Mouse (Mus musculus) adrenal gland, adult 18-20 months (tissue): ENCODE results near the gene Gls2. TPM values are rescaled to one million over a fixed set of nuclear protein-coding genes. Genes with fewer than 3 reads are reported as not detected.
A peak's percentile ranks its signal among the peaks of the same experiment; 100 is the strongest.
"Not testable (repeated sequence)": the region's sequence is repeated elsewhere in the genome, so short reads cannot be mapped to it uniquely, and the experiment has no call there.

ENCODE experiments used
- DNase-seq, 2 experiments: peaks; one replicate each; pipeline ENCODE4 v3.0.0; 2021 to 2022; ENCODE audit warnings: low spot score in 2 of 2
- total RNA-seq, 2 experiments: library from RNA; stranded (reverse); gene quantifications; 1 replicate in 1 of 2; 2 replicates in 1 of 2; pipeline ENCODE4 v1.2.3; 2021

Gene Gls2
- total RNA-seq, 2 experiments from 2014 or later = 2.9 TPM

- no peak for DNase-seq
Measured at GRCm38 (mm10) chr10:128193113-128193512, 1.1 kb upstream of the Gls2 start.

GRCm38 (mm10) chr10:128194551-128195461 is 549 bp downstream of the Gls2 start:
- DNase-seq = peak in 1 of 2 experiments; percentile 66

GRCm38 (mm10) chr10:128201856-128202255 is 7.6 kb downstream of the Gls2 start:
- no peak for DNase-seq

DNA sequence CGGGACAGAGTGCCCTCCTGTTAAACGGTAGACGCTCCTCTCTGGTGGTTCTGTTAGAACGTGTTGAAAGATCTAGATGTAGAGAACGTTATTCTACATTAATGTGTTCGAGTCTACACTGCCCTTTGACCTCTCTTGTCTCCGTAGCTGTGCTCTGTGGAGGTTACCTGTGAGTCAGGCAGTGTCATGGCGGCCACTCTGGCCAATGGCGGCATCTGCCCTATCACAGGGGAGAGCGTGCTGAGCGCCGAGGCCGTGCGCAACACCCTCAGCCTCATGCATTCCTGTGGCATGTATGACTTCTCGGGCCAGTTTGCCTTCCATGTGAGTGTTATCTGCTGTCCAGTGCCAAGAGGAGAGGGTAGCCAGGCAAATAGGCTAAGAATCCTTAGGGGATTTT is 10.7 kb downstream of the Gls2 start:
- no peak for DNase-seq

DNA sequence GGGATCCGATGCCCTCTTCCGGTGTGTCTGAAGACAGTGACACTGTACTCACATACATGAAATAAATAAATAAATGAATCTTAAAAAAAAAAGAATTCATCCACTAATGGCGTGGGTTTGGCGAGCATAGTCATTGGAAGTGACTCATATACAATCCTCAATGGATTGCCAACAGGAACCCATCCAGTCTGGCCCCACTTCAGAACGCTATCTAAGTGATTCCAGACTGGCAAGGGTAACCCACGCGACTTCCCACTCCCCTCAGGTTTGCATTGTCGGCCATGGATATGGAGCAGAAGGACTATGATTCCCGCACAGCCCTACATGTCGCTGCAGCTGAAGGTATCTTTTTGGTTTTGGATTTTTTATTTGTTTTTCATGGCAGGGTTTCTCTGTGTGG is 14.1 kb downstream of the Gls2 start:
- no peak for DNase-seq

GRCm38 (mm10) chr10:128209311-128210009 is 15.2 kb downstream of the Gls2 start:
- no peak for DNase-seq

DNA sequence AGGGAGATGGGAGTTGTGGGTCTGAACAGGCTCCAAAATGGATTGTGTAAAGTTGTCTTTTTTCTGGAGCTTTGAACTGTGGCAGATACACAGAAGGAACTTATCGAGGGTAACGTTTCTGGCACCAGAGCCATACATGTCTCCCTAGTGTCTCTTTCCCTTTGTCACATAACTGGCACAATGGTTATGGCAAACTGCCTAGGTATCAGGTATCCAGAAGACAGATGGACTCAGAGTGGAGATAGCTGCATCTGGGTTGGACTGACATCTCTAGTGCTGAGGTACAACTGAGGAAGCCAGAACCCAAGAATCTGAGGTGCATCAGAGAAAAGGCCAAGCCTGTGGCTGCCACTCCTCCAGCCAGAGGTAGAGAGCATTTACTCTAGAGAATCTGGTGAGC is 15.9 kb downstream of the Gls2 start:
- DNase-seq = no peak

DNA sequence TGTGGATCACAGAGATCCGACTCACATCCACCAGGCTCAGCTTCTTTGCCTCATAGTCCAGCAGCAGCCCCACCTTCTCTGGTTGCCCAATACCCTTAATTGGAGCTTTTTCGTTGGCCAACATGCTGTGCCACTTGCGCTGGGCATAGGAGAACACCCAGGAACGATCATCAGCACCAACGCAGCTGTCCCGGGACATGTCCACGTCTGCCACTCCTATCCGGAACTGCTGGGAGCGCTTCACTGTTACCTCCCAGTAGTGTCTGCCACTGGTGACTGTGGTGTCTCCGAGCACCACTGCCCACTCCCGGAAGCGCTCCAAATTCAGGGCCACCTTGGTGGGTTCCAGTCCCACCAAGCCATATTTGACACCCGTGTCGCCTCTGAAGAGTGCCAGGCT is 16.7 kb downstream of the Gls2 start:
- peak; percentile 27 to 34 for DNase-seq

- peak; percentile 87 to 89 for DNase-seq
Measured at GRCm38 (mm10) chr10:128211390-128212108, 17.3 kb downstream of the Gls2 start, which contains the start of gene Spryd4. Gene Spryd4, minus strand, starts transcription at chr10:128211807.

GRCm38 (mm10) chr10:128212148-128212547 is 17.9 kb downstream of the Gls2 start:
- no peak for DNase-seq

GRCm38 (mm10) chr10:128212871-128213323 is 18.6 kb downstream of the Gls2 start:
- peak in 1 of 2 experiments; percentile 35 for DNase-seq

DNA sequence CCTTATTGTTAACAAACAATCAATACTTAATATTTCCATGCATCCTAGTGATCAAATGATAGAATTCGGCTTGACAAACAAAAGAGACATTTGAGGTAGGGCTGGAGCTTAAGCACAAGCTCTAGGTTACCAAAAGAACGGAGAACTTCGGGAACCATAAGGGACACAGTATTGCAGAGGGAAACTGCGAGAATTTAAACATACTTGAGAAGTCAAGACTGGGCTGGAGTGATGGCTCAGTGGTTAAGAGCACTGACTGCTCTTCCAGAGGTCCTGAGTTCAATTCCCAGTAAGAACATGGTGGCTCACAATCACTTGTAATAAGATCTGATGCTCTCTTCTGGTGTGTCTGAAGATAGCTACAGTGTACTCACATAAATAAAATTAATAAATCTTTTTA is 19.9 kb downstream of the Gls2 start:
- not testable (repeated sequence) for DNase-seq

DNA sequence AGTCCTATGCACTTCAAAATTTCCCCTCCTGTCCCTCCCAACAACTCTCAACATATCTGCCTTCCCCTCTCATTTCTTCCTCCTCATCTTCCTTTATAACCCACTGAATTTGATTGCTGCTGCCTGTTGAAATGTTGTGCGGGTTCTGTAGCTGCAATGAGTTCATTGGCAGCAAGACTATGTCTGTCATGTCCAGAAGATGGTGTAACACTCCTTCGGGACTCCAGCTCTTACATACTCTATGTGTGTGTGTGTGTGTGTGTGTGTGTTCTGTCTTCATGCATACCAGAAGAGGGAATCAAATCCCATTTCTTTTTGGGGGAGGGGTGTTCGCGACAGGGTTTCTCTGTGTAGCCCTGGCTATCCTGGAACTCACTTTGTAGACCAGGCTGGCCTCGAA is 20.7 kb downstream of the Gls2 start:
- no peak for DNase-seq

DNA sequence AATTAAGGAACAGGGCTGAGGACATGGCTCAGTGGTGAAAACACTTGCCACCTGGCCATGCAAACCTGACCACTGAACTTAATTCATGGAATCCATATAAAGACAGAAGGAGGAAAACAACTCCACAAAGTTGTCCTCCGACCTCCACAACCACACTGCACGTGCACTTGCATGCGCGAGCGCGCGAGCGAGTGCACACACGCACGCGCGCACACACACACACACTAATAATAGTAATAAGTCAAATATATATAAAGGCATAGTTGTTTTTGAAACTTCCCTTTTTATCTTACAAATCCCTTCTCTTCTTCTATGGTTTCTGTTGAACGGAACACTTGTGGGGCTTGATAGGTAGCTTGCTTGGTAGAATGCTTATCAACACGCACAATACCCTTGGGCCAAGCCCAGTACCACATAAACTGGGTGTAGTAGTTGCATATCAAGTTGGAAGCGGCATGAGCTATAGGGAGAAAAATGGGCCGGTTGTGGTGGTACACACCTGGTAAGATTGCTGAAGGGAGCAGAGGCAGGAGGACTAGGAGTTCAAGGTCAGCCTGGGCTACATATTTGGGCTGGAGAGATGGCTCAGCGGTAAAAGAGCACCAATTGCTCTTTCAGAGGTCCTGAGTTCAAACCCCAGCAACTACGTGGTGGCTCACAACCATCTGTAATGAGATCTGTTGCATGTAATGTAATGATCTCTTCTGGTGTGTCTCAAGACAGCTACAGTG is 24.3 kb downstream of the Gls2 start:
- DNase-seq = no peak

DNA sequence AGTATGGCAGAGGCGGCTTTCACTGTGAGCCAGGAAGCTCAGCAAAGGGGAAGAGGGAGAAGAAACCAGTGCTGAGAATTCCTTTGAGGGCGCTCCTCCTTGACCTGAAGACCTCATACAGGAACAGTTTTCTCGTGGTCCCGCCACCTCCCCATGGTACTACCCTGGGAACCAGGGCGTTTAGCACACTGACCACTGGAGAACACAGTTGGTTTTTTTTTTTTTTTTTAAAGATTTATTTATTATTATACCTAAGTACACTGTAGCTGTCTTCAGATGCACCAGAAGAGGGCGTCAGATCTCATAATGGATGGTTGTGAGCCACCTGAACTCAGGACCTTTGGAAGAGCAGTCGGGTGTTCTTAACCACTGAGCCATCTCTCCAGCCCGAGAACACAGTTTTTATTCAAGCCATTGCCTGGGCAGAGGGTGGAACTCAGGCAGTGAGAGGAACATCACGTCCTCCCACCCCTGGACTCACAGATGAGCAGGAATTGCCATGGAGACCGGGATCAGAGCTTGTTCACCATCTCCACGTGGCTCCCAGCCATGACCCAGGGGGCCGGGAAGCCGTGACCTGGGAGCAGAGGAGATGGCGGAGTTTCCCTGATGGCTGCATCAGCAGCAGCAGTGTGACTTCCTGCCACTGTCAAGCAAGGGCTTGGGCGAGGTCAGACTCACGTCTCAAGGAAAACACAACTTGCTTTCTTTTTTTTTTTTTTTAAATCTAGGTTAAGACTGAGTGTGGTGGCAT is 27.5 kb downstream of the Gls2 start:
- DNase-seq = no peak

DNA sequence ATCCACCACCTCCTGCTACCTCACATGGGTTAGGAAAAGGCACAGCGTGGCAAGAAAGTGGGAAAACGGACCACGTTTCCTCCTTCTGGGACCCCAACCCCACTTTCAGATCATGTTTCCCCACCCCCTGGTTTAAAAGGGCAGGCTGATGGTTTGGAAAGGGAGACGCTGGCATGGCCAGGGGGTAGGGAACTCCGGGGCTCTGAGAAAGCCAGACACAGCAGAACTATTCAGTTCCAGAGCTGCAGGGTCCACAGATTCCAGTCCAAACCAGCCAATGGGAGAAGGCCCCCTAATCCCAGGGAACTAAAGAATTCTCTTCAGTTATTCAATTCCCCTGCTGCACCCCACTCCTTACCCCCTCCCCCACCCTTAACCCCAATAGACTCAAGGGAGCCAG is 30.8 kb downstream of the Gls2 start:
- DNase-seq = no peak

DNA sequence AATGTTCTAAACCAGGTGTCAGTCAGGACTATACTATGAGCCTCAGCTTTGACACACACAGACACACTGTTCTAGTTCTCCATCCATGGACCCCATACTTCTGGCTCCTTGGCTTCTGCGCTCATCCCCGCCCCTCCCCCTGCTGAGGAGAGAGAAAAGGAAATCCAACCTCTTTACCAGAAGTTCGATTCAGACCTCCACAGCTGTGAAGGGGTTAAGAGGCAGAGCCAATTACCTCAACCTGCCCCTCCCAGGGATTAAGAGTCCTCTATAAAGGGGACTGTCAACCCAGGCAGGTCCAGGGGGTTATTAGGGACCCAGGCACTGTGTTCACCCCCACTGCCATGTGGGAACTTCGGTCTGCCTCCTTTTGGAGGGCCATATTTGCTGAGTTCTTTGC is 31.3 kb downstream of the Gls2 start, which contains the start of gene Mip:
Gene Mip, plus strand, starts transcription at position 301 of the 400 bp plus-strand sequence.
- no peak for DNase-seq

GRCm38 (mm10) chr10:128227592-128227991 is 33.3 kb downstream of the Gls2 start:
- no peak for DNase-seq

GRCm38 (mm10) chr10:128228009-128228408 is 33.8 kb downstream of the Gls2 start:
- no peak for DNase-seq

DNA sequence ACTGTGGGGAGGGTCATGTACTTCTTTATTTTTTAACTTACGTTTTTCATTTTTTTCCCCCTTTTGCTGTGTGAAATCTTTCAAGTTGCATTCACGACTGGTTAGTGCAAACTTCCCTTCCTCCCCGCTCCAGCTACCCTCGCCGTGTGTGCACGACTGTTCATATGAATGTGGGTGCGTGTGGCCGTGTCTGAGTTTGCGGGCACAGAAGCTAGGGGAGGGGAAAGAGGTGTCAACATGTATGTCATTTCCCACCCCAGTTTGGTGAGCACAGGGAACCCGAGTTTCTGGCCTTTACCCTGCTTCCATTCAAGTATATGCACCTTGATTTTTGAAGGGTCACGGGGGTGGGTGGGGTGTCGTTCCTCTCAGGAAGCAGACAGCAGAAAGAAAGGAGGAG is 36.3 kb downstream of the Gls2 start:
- DNase-seq = no peak
